Mouse (Mus musculus) G1E (cell line): ENCODE results near the gene 5330417C22Rik.

Source experiments
- CTCF ChIP-seq: IDR thresholded peaks from 2 replicates; pipeline ENCODE4 v1.5.1; 2012; ENCODE audit warnings: low read depth, low read length, inconsistent platforms, mixed read lengths
- GATA1 ChIP-seq: IDR thresholded peaks from 2 replicates; pipeline ENCODE4 v1.6.1; 2012; ENCODE audit warnings: borderline replicate concordance, low read length, inconsistent platforms, mixed read lengths
- GATA2 ChIP-seq: IDR thresholded peaks from 2 replicates; pipeline ENCODE4 v1.6.1; 2012; ENCODE audit warnings: low read depth, low read length, inconsistent platforms, borderline replicate concordance
- TAL1 ChIP-seq: conservative IDR thresholded peaks from 2 replicates; pipeline ENCODE4 v1.6.1; 2012; ENCODE audit warnings: low read depth, low read length, inconsistent platforms, mixed read lengths

DNA sequence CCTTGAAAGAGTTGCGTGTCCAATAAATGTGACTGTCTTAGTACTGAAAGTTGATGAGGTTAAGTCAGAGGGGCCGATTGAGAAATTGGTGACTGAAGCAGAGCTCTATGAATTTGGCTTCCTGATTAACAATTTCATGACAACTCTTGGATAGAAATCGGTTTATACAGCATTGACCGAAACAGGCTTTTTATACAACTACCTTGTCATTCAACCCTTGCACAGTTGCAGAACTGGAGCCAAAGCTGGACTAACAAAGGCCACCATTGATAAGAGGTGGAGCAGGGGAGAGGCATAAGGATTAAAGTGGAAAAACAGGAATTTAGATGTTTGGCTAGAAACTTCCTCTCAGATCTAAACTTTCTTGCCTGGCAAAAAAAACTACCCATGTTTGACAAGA lies 57.5 kb downstream of the 5330417C22Rik start:
- no peak for TF ChIP-seq CTCF
- TF ChIP-seq GATA2: no peak
- no peak for TF ChIP-seq TAL1
- no peak for TF ChIP-seq GATA1
